In genomic region chr16:38400311-38400960, GRCm38 (mm10) we compare ENCODE assay signal across 10 mouse cellular contexts. TPM values are rescaled to one million over a fixed set of nuclear protein-coding genes. Genes with fewer than 3 reads are reported as not detected.
DNase-seq lines count a peak whose midpoint lies in the region; ATAC-seq and TF ChIP-seq lines count a peak whose summit lies in the region.
"Had no signal": no experiment of that assay in that cellular context is flagged by ENCODE, and none has a peak within 500 bp of the region (broad histone marks: within the 10 kb centered on the region; RNA-seq: fewer than 3 reads in every experiment).

No protein-coding gene starts in this region.

- no peak for DNase-seq in kidney, postnatal 25 days
- DNase-seq in adipocyte (ENCODE audit: low spot score) = no peak
- no peak for DNase-seq in cerebellum, adult 2 months
- DNase-seq in layer of hippocampus, adult 18-20 months (ENCODE audit: low spot score in 2 of 2) = no peak

- 83% methylated on average over 9 of the region's 9 CpGs for WGBS in kidney, embryonic 15.5 days
- 73% methylated on average over 9 of the region's 9 CpGs for WGBS in embryonic facial prominence, embryonic 12.5 days
- 76% methylated on average over 9 of the region's 9 CpGs for WGBS in hindbrain, embryonic 15.5 days
- WGBS in midbrain, embryonic 15.5 days = 73% methylated on average over 9 of the region's 9 CpGs
- 79% methylated on average over 9 of the region's 9 CpGs for WGBS in cerebellum, adult 2 months

- H3K4me3 ChIP-seq in kidney, embryonic 15.5 days (replicated peaks) = peak overlapping the region; percentile 25
- no peak overlapping the region; the same call in 1 of the 2 replicates for H3K4me3 ChIP-seq in embryonic facial prominence, embryonic 12.5 days
- H3K4me3 ChIP-seq in hindbrain, embryonic 15.5 days = peak overlapping the region; percentile 28; the same call in 1 of the 2 replicates
- peak overlapping the region; percentile 31 for H3K4me3 ChIP-seq in midbrain, embryonic 15.5 days
- H3K4me3 ChIP-seq in cerebellum, adult 2 months (replicated peaks; ENCODE audit: insufficient read depth, low read depth, low read length) = no peak overlapping the region

- no peaks in the 10 kb centered on the region for H3K9me3 ChIP-seq in kidney, embryonic 15.5 days (replicated peaks)
- H3K9me3 ChIP-seq in embryonic facial prominence, embryonic 12.5 days = no peaks in the 10 kb centered on the region
- H3K9me3 ChIP-seq in hindbrain, embryonic 15.5 days = no peaks in the 10 kb centered on the region
- H3K9me3 ChIP-seq in midbrain, embryonic 15.5 days = no peaks in the 10 kb centered on the region

- H3K4me1 ChIP-seq in kidney, embryonic 15.5 days = peaks cover 24% of the 10 kb centered on the region
- peaks cover 18% of the 10 kb centered on the region for H3K4me1 ChIP-seq in embryonic facial prominence, embryonic 12.5 days
- peaks cover 14% of the 10 kb centered on the region for H3K4me1 ChIP-seq in hindbrain, embryonic 15.5 days (replicated peaks)
- peaks cover 13% of the 10 kb centered on the region for H3K4me1 ChIP-seq in midbrain, embryonic 15.5 days
- no peaks in the 10 kb centered on the region for H3K4me1 ChIP-seq in cerebellum, adult 2 months (ENCODE audit: control insufficient read depth, insufficient read depth, low read length)

- 0 out of 2 replicates have a peak, but pooled peaks cover 4% of the 10 kb centered on the region for H3K27me3 ChIP-seq in kidney, embryonic 15.5 days
- H3K27me3 ChIP-seq in embryonic facial prominence, embryonic 12.5 days = no peaks in the 10 kb centered on the region
- H3K27me3 ChIP-seq in hindbrain, embryonic 15.5 days = no peaks in the 10 kb centered on the region
- H3K27me3 ChIP-seq in midbrain, embryonic 15.5 days (replicated peaks) = no peaks in the 10 kb centered on the region
- no peaks in the 10 kb centered on the region; the same call in 1 of the 2 replicates for H3K27me3 ChIP-seq in cerebellum, adult 2 months (ENCODE audit: control insufficient read depth, insufficient read depth, low read length)

- peak overlapping the region; percentile 61 for H3K4me2 ChIP-seq in kidney, embryonic 15.5 days
- H3K4me2 ChIP-seq in embryonic facial prominence, embryonic 12.5 days (replicated peaks) = peak overlapping the region; percentile 49
- peak overlapping the region; percentile 60 for H3K4me2 ChIP-seq in hindbrain, embryonic 15.5 days
- peak overlapping the region; percentile 50 for H3K4me2 ChIP-seq in midbrain, embryonic 15.5 days

- ATAC-seq in kidney, embryonic 15.5 days (replicated peaks; ENCODE audit: low FRiP score) = peak; percentile 14; the same call in 1 of the 2 replicates
- ATAC-seq in embryonic facial prominence, embryonic 12.5 days (ENCODE audit: insufficient number of reproducible peaks, insufficient read depth, low FRiP score, low TSS enrichment) = no peak
- ATAC-seq in hindbrain, embryonic 15.5 days (ENCODE audit: low FRiP score, low read depth) = peak; percentile 29; the same call in 1 of the 2 replicates
- ATAC-seq in midbrain, embryonic 15.5 days (replicated peaks) = peak; percentile 43

- TF ChIP-seq CTCF in cerebellum, adult 2 months (IDR thresholded peaks at IDR 0.05; ENCODE audit: borderline replicate concordance, insufficient read depth, low read depth, low read length) = no peak

- H3K36me3 ChIP-seq in kidney, embryonic 15.5 days = no peaks in the 10 kb centered on the region
- no peaks in the 10 kb centered on the region for H3K36me3 ChIP-seq in embryonic facial prominence, embryonic 12.5 days
- H3K36me3 ChIP-seq in hindbrain, embryonic 15.5 days = no peaks in the 10 kb centered on the region
- H3K36me3 ChIP-seq in midbrain, embryonic 15.5 days (replicated peaks) = no peaks in the 10 kb centered on the region

- H3K27ac ChIP-seq in kidney, embryonic 15.5 days = peak overlapping the region; percentile 81
- 0 out of 2 replicates have a peak overlapping the region, but pooled peaks have one; percentile 75 for H3K27ac ChIP-seq in embryonic facial prominence, embryonic 12.5 days
- H3K27ac ChIP-seq in hindbrain, embryonic 15.5 days (replicated peaks) = peak overlapping the region; percentile 80
- H3K27ac ChIP-seq in midbrain, embryonic 15.5 days = peak overlapping the region; percentile 70
- H3K27ac ChIP-seq in cerebellum, adult 2 months (ENCODE audit: insufficient read depth, low read length) = no peak overlapping the region

- peak overlapping the region; percentile 19; the same call in 1 of the 2 replicates for H3K9ac ChIP-seq in kidney, embryonic 15.5 days
- H3K9ac ChIP-seq in embryonic facial prominence, embryonic 12.5 days = peak overlapping the region; percentile 44; the same call in 1 of the 2 replicates
- H3K9ac ChIP-seq in hindbrain, embryonic 15.5 days = peak overlapping the region; percentile 38; the same call in 1 of the 2 replicates
- peak overlapping the region; percentile 29; the same call in 1 of the 2 replicates for H3K9ac ChIP-seq in midbrain, embryonic 15.5 days

- no peak for TF ChIP-seq POLR2A in cerebellum, adult 2 months (IDR thresholded peaks at IDR 0.05; ENCODE audit: borderline replicate concordance, insufficient read depth, low read length)

RNA-seq across cellular contexts. Expression of gene Pla1a, which starts 32.5 kb away (rescaled TPM):
- 3.9 and 4.2 TPM in 2 replicates for polyA plus RNA-seq in kidney, embryonic 15.5 days (2015; fragmentation: Nextera tagmentation; extraction: Ambion mirVana)
- 0.14 and 0.19 TPM in 2 replicates for polyA plus RNA-seq in embryonic facial prominence, embryonic 12.5 days (2016; fragmentation: Nextera tagmentation; extraction: Ambion mirVana)
- polyA plus RNA-seq in hindbrain, embryonic 15.5 days (2015; fragmentation: Nextera tagmentation; extraction: Ambion mirVana) = 0.43 and 0.45 TPM in 2 replicates
- 0.42 and 0.61 TPM in 2 replicates for polyA plus RNA-seq in midbrain, embryonic 15.5 days (2015; fragmentation: Nextera tagmentation; extraction: Ambion mirVana)
- 1.2 and 1.6 TPM in 2 replicates for polyA plus RNA-seq in cerebellum, adult 2 months (2012; rRNA removed)
- total RNA-seq in layer of hippocampus, adult 18-20 months (2021) = 1 to 10 TPM in 1 of 2 experiments, under 1 TPM in 1; 0.61 to 1.1 TPM

RNA-seq across cellular contexts. Expression of gene Popdc2, which starts 38.4 kb away (rescaled TPM):
- polyA plus RNA-seq in kidney, embryonic 15.5 days (2015; fragmentation: Nextera tagmentation; extraction: Ambion mirVana) = 1.1 and 5.7 TPM in 2 replicates
- polyA plus RNA-seq in embryonic facial prominence, embryonic 12.5 days (2016; fragmentation: Nextera tagmentation; extraction: Ambion mirVana) = 1.4 and 1.9 TPM in 2 replicates
- polyA plus RNA-seq in hindbrain, embryonic 15.5 days (2015; fragmentation: Nextera tagmentation; extraction: Ambion mirVana) = 0.33 and 0.52 TPM in 2 replicates
- 0.57 and 1.4 TPM in 2 replicates for polyA plus RNA-seq in midbrain, embryonic 15.5 days (2015; fragmentation: Nextera tagmentation; extraction: Ambion mirVana)
- 0.31 and 0.36 TPM in 2 replicates for polyA plus RNA-seq in cerebellum, adult 2 months (2012; rRNA removed)
- under 1 TPM; 0.20 to 0.66 TPM for total RNA-seq in layer of hippocampus, adult 18-20 months (2021)

RNA-seq across cellular contexts. Expression of gene Adprh, which starts 52.1 kb away (rescaled TPM):
- polyA plus RNA-seq in kidney, embryonic 15.5 days (2015; fragmentation: Nextera tagmentation; extraction: Ambion mirVana) = 93.2 and 102 TPM in 2 replicates
- 144 and 151 TPM in 2 replicates for polyA plus RNA-seq in embryonic facial prominence, embryonic 12.5 days (2016; fragmentation: Nextera tagmentation; extraction: Ambion mirVana)
- polyA plus RNA-seq in hindbrain, embryonic 15.5 days (2015; fragmentation: Nextera tagmentation; extraction: Ambion mirVana) = 143 and 165 TPM in 2 replicates
- polyA plus RNA-seq in midbrain, embryonic 15.5 days (2015; fragmentation: Nextera tagmentation; extraction: Ambion mirVana) = 152 and 161 TPM in 2 replicates
- polyA plus RNA-seq in cerebellum, adult 2 months (2012; rRNA removed) = 67.3 and 71.6 TPM in 2 replicates
- 10 to 100 TPM; 57.1 to 57.6 TPM for total RNA-seq in layer of hippocampus, adult 18-20 months (2021)

RNA-seq across cellular contexts. Expression of gene Gm21987, which starts 53.6 kb away (rescaled TPM):
- not detected in 2 replicates for polyA plus RNA-seq in kidney, embryonic 15.5 days (2015; fragmentation: Nextera tagmentation; extraction: Ambion mirVana)
- polyA plus RNA-seq in embryonic facial prominence, embryonic 12.5 days (2016; fragmentation: Nextera tagmentation; extraction: Ambion mirVana) = not detected in 2 replicates
- not detected in 2 replicates for polyA plus RNA-seq in hindbrain, embryonic 15.5 days (2015; fragmentation: Nextera tagmentation; extraction: Ambion mirVana)
- polyA plus RNA-seq in midbrain, embryonic 15.5 days (2015; fragmentation: Nextera tagmentation; extraction: Ambion mirVana) = 0.77 TPM in 1 of 2 replicates, not detected in the other
- 0.41 TPM in 1 of 2 replicates, not detected in the other for polyA plus RNA-seq in cerebellum, adult 2 months (2012; rRNA removed)
- not detected for total RNA-seq in layer of hippocampus, adult 18-20 months (2021)
- total RNA-seq: layer of hippocampus, postnatal 36 days had no signal
- polyA plus RNA-seq: small intestine, adult 2 months had no signal

RNA-seq across cellular contexts. Expression of gene Cox17, which starts 53.6 kb away (rescaled TPM):
- 167 and 189 TPM in 2 replicates for polyA plus RNA-seq in kidney, embryonic 15.5 days (2015; fragmentation: Nextera tagmentation; extraction: Ambion mirVana)
- 110 and 111 TPM in 2 replicates for polyA plus RNA-seq in embryonic facial prominence, embryonic 12.5 days (2016; fragmentation: Nextera tagmentation; extraction: Ambion mirVana)
- 74.4 and 94.5 TPM in 2 replicates for polyA plus RNA-seq in hindbrain, embryonic 15.5 days (2015; fragmentation: Nextera tagmentation; extraction: Ambion mirVana)
- 75.4 and 77.9 TPM in 2 replicates for polyA plus RNA-seq in midbrain, embryonic 15.5 days (2015; fragmentation: Nextera tagmentation; extraction: Ambion mirVana)
- 240 and 256 TPM in 2 replicates for polyA plus RNA-seq in cerebellum, adult 2 months (2012; rRNA removed)
- total RNA-seq in layer of hippocampus, adult 18-20 months (2021) = 100 to 1,000 TPM; 136 to 147 TPM

Comparison
In these comparisons a context has a peak if more than half of its experiments do, and no peak if none do; other contexts are left out.
1. H3K4me3 ChIP-seq: peak in kidney, embryonic 15.5 days (single experiment), hindbrain, embryonic 15.5 days (single experiment) and midbrain, embryonic 15.5 days (single experiment); none in embryonic facial prominence, embryonic 12.5 days (single experiment) and cerebellum, adult 2 months (single experiment).
2. Peak in every context shown above with its lines, with median percentiles within 50 percentile points of each other: H3K4me2 ChIP-seq and H3K9ac ChIP-seq.